Mouse (Mus musculus) liver, postnatal 0 days (tissue): ENCODE data around the gene Map2k5.

ENCODE experiments used
- CTCF ChIP-seq: sonication (generic); IDR thresholded peaks from 2 replicates; pipeline ENCODE4 v1.5.1; 2016; ENCODE audit warnings: antibody characterized with exemption, low read depth
- EP300 ChIP-seq: IDR thresholded peaks from 2 replicates; pipeline ENCODE4 v1.6.1; 2016; ENCODE audit warnings: antibody characterized with exemption, low read depth, mild to moderate bottlenecking

DNA sequence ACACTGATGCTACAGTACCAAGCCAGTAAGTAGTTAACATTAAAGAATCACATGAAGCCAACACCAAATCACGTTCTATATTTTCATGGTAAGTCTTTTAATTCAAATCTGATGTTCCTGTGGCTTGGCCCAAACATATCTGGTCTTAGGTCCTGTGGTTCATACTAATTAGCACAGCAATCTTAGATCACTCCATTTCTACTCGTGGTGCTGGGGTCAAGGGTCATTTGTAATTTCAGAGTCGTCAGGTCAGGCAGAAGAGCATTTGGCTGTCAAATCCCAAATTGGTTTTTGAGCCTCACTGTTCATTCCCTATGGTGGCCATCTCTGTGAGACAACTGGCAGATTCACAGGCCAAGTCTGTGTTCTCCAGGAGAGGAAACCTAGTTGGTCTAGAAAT lies 174.2 kb downstream of the Map2k5 start:
- no peak for TF ChIP-seq CTCF
- no peak for TF ChIP-seq EP300
